Mouse (Mus musculus): ENCODE measurements around the gene Asap3. TPM values are rescaled to one million over a fixed set of nuclear protein-coding genes. Genes with fewer than 3 reads are reported as not detected.

Asap3 gene
- polyA plus RNA-seq, 2 experiments from 2014 or later = 0.25 TPM; not detected in 1

- ATAC-seq = no peak
These were observed 24.8 kb upstream of the Asap3 start for GRCm38 (mm10) chr4:136181367-136181766.

GRCm38 (mm10) chr4:136185375-136185774, 20.8 kb upstream of the Asap3 start:
- no peak for ATAC-seq

- no peak for ATAC-seq
These were observed 19.9 kb upstream of the Asap3 start for GRCm38 (mm10) chr4:136186315-136186714.

GRCm38 (mm10) chr4:136186739-136187472, 19.3 kb upstream of the Asap3 start:
- no peak for ATAC-seq

- no peak for ATAC-seq
These were observed 17.0 kb upstream of the Asap3 start for GRCm38 (mm10) chr4:136188973-136189737.

- peak; percentile 98 for ATAC-seq
These were observed 16.3 kb upstream of the Asap3 start for GRCm38 (mm10) chr4:136189912-136190311.

- ATAC-seq = no peak
These were observed 12.6 kb upstream of the Asap3 start for GRCm38 (mm10) chr4:136193571-136193970.

GRCm38 (mm10) chr4:136195029-136195428, 11.1 kb upstream of the Asap3 start:
- ATAC-seq = no peak

- no peak for ATAC-seq
These were observed 10.5 kb upstream of the Asap3 start for GRCm38 (mm10) chr4:136195629-136196028.

GRCm38 (mm10) chr4:136196201-136196600, 10.0 kb upstream of the Asap3 start:
- ATAC-seq = no peak

GRCm38 (mm10) chr4:136198846-136199245, 7.3 kb upstream of the Asap3 start:
- no peak for ATAC-seq

GRCm38 (mm10) chr4:136199562-136200292, 6.4 kb upstream of the Asap3 start:
- peak; percentile 52 for ATAC-seq

GRCm38 (mm10) chr4:136202509-136202908, 3.7 kb upstream of the Asap3 start:
- no peak for ATAC-seq

- no peak for ATAC-seq
These were observed 1.4 kb upstream of the Asap3 start for GRCm38 (mm10) chr4:136204775-136205174.

- ATAC-seq = no peak
These were observed 778 bp downstream of the Asap3 start for GRCm38 (mm10) chr4:136206943-136207342.

- ATAC-seq = no peak
These were observed 4.8 kb downstream of the Asap3 start for GRCm38 (mm10) chr4:136210931-136211330.

GRCm38 (mm10) chr4:136213629-136214028, 7.5 kb downstream of the Asap3 start:
- no peak for ATAC-seq

GRCm38 (mm10) chr4:136214828-136215227, 8.7 kb downstream of the Asap3 start:
- no peak for ATAC-seq

GRCm38 (mm10) chr4:136215576-136215975, 9.4 kb downstream of the Asap3 start:
- ATAC-seq = no peak

- no peak for ATAC-seq
These were observed 10.9 kb downstream of the Asap3 start for GRCm38 (mm10) chr4:136217063-136217462.

- ATAC-seq = no peak
These were observed 12.5 kb downstream of the Asap3 start for GRCm38 (mm10) chr4:136218595-136219214.

GRCm38 (mm10) chr4:136220133-136220775, 14.1 kb downstream of the Asap3 start:
- ATAC-seq = no peak

Measured in activated CD4-positive, CD25-positive, alpha-beta regulatory T cell, adult 4 months (primary cell).